Mouse (Mus musculus) kidney, adult 2 months (tissue): Measurements from ENCODE around the gene Cubn.

Experiments
- CTCF ChIP-seq: fragments of 200-500 bp; conservative IDR thresholded peaks from 2 replicates; pipeline ENCODE4 v1.5.1; 2011; ENCODE audit warnings: low read depth, mild to moderate bottlenecking, control low read depth, low read length, moderate library complexity, mixed read lengths; ENCODE audit not compliant: insufficient read depth, insufficient read length
- POLR2A ChIP-seq: fragments of 200-500 bp; IDR thresholded peaks from one replicate; pipeline ENCODE4 v1.6.1; 2011; ENCODE audit warnings: low read depth, low read length, control low read depth

DNA sequence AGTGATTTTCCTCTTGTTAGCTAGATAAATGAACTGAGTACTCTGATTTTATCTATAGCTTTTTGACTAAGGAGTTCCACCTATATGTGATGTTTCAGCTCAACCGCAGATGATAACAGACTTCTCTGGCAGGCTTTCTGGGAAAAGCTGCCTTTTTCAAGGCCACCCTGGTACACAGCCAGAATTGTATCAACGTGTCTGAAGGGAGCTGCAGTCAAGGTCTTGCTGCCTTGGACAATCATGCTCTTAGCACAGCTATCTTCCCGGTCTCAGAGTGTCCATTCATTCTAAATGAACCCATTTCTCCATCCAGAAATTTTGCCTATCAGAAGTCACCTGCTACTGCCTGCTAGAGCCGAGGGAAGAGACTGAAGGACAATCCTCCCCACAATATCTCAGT, 35.9 kb upstream of the Cubn start:
- TF ChIP-seq POLR2A = no peak
- TF ChIP-seq CTCF = no peak
